Mouse (Mus musculus) B cell, adult (primary cell): ENCODE measurements around the gene Slc16a5. TPM values are rescaled to one million over a fixed set of nuclear protein-coding genes. Genes with fewer than 3 reads are reported as not detected.

Experiments used
- total RNA-seq: library from RNA; stranded (reverse); gene quantifications from 4 replicates; pipeline ENCODE4 v1.2.4, GENCODE M21; 2023; ENCODE audit not compliant: inconsistent age

The Slc16a5 gene
- not detected in 4 replicates for total RNA-seq

GRCm38 (mm10) chr11:115462243-115462891, at the start of gene Slc16a5:
Slc16a5 (plus strand) TSS chr11:115462474.

GRCm38 (mm10) chr11:115419531-115420237, 42.6 kb upstream of the Slc16a5 start, which contains the start of the genes Atp5h and Kctd2:
Atp5h (minus strand) TSS chr11:115419962.
Kctd2 (plus strand) TSS chr11:115420128.

DNA sequence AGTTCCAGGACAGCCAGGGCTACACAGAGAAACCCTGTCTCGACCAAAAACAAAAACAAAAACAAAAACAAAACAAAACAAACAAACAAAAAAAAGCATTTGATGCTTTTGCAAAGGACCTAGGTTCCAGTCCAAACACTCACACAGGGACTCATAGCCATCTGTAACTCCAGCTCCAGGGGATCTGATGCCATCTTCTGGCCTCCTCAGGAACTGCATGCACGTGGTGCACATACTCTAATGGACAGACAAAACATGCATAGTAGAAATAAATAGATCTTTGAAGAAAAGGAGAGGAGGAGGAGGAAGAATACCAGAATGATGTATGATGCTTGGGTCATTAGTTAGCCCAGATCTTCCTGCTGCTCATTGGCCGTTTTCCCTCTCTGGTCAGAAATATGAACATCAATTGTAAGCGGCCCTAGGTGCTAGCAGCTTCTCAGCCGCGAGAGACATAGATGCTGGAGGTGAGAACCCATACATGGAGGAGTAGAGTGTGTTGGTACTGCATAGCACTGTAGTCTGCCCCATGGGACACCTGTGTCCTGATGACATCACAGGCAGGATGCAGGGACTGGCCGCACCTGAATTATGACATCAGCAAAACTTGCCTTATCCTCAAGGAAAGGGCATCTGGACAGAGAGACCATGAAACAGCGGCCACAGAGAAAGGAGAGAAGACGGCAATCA, 22.2 kb upstream of the Slc16a5 start, which contains the start of gene Trim80:
TSS of gene Trim80 (plus strand) at position 640 of the 690 bp plus-strand sequence.

DNA sequence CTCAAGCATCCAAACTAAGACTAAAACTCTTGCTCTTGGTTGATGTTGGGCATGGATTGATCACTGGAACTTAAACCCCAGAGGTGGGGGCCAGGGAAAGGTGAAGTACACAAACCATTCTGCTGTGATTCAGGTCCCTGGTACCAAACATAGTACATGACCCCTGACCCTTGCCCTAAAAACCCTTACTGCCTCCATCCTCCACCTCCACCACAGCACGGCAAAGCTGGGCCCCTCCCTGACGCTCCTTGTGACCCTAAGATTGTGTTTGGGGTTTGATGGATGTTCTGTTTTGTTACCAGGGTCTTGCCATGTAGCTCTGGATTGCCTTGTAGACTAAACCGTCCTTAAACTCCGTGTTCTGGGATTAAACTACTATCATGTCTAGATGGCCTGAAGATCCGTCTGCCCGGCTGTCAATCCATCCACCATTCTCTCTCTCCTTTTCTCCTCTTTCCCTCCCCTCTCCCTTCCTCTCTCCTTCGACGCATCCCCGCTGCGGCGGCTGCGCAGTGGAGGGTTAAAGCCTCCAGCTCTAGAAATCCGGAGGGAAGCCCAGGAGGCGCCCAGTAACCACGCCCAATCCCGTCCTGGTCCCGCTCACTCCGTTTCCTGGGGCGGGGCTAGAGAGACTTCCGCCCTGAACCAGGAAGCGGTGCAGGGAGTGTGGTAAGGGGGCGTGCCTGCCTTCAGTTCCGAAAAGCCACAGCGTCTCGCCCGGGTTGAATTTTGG, 12.9 kb downstream of the Slc16a5 start, which contains the start of gene Armc7:
TSS of gene Armc7 (plus strand) at position 643 of the 733 bp plus-strand sequence.

GRCm38 (mm10) chr11:115491356-115492083, 29.2 kb downstream of the Slc16a5 start, which contains the start of gene Nt5c:
Nt5c (minus strand) TSS chr11:115491862.

GRCm38 (mm10) chr11:115514238-115514663, 52.0 kb downstream of the Slc16a5 start, which contains the start of gene Jpt1:
Jpt1 (minus strand) TSS chr11:115514387.

Other genes with a start within 250 kb of the Slc16a5 start
- gene Grin2c, start 195.2 kb upstream of the Slc16a5 start, total RNA-seq = not detected in 4 replicates
- gene Fdxr, start 185.4 kb upstream of the Slc16a5 start, total RNA-seq = 18.4 to 21.9 TPM (median 20.6 TPM) in 4 replicates
- 0.19 TPM in 1 of 4 replicates, not detected in the others for gene Fads6, start 164.8 kb upstream of the Slc16a5 start, total RNA-seq
- gene Otop2, start 155.3 kb upstream of the Slc16a5 start, total RNA-seq = not detected in 4 replicates
- not detected in 4 replicates for gene Ush1g, start 140.4 kb upstream of the Slc16a5 start, total RNA-seq
- not detected in 4 replicates for gene Otop3, start 127.7 kb upstream of the Slc16a5 start, total RNA-seq
- 0.16 to 1.3 TPM (median 0.62 TPM) in 4 replicates for gene Hid1, start 94.7 kb upstream of the Slc16a5 start, total RNA-seq
- not detected in 4 replicates for gene Cdr2l, start 80.6 kb upstream of the Slc16a5 start, total RNA-seq
- 39.5 to 75.4 TPM (median 57.2 TPM) in 4 replicates for gene Mrpl58, start 58.7 kb upstream of the Slc16a5 start, total RNA-seq
- gene Atp5h, start 42.5 kb upstream of the Slc16a5 start, total RNA-seq = 182 to 204 TPM (median 189 TPM) in 4 replicates
- 29.9 to 44.8 TPM (median 39.7 TPM) in 4 replicates for gene Kctd2, start 42.3 kb upstream of the Slc16a5 start, total RNA-seq
- gene Trim80, start 21.9 kb upstream of the Slc16a5 start, total RNA-seq = not detected in 4 replicates
- 8.2 to 10.0 TPM (median 9.4 TPM) in 4 replicates for gene Armc7, start 13.2 kb downstream of the Slc16a5 start, total RNA-seq
- gene Nt5c, start 29.4 kb downstream of the Slc16a5 start, total RNA-seq = 74.5 to 85.8 TPM (median 80.1 TPM) in 4 replicates
- 194 to 214 TPM (median 207 TPM) in 4 replicates for gene Jpt1, start 51.9 kb downstream of the Slc16a5 start, total RNA-seq
- 240 to 284 TPM (median 258 TPM) in 4 replicates for gene Sumo2, start 73.8 kb downstream of the Slc16a5 start, total RNA-seq
- gene Nup85, start 102.0 kb downstream of the Slc16a5 start, total RNA-seq = 65.8 to 88.5 TPM (median 71.8 TPM) in 4 replicates
- 35.4 to 37.4 TPM (median 36.9 TPM) in 4 replicates for gene Mrps7, start 141.5 kb downstream of the Slc16a5 start, total RNA-seq
- 84.2 to 122 TPM (median 114 TPM) in 4 replicates for gene Gga3, start 141.6 kb downstream of the Slc16a5 start, total RNA-seq
- 285 to 296 TPM (median 290 TPM) in 4 replicates for gene Mif4gd, start 150.5 kb downstream of the Slc16a5 start, total RNA-seq
- gene Slc25a19, start 165.8 kb downstream of the Slc16a5 start, total RNA-seq = 104 to 121 TPM (median 107 TPM) in 4 replicates
- gene Grb2, start 246.1 kb downstream of the Slc16a5 start, total RNA-seq = 286 to 382 TPM (median 375 TPM) in 4 replicates